Mouse (Mus musculus): Measurements from ENCODE around the gene Cgnl1.

Cgnl1 gene

GRCm38 (mm10) chr9:71768119-71768518, 3.3 kb downstream of the Cgnl1 start:
- no peak for DNase-seq (ENCODE audit: extremely low read depth, low read depth)

GRCm38 (mm10) chr9:71766902-71767301, 4.5 kb downstream of the Cgnl1 start:
- DNase-seq (ENCODE audit: extremely low read depth, low read depth) = no peak

DNA sequence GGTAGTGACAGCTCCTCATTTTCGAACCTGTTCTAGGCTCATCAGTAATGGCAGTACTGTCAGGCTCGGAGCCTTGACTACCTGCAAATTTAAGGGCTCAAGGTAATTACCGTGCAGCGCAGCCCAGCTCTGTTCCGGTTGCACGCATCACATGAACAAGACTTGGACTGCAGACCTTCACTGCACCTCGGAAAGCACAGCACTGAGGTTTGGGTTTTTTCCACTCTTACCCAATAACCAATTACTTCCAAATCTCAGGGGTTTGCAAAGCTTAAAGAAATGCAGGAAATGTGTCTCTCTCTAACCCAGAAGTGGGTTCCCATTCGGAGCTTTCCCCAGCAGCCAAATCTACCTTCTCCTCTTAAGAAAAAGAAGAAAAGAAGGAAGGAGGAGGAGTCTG, 5.1 kb downstream of the Cgnl1 start:
- no peak for DNase-seq (ENCODE audit: extremely low read depth, low read depth)

- DNase-seq (ENCODE audit: extremely low read depth, low read depth) = no peak
These were observed 6.9 kb downstream of the Cgnl1 start for GRCm38 (mm10) chr9:71764551-71764950.

DNA sequence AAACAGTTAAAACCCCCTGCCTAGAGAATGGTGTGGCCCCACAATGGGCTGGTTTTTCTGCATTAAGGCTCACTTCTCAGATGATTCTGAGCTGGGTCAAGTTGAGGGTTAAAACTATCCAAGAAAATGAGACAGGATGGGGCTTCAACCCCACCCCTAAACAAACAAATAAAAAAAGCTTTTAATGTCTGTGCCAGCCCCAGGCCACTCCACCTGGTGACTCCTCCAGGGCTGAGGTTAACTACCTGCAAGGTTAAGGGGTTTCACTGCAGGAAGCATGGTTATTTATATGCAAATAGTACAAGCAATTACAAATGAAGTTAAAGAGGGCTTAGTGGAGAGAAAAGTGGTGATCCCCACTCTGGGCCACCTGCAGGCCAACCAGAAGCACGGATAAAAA, 8.1 kb downstream of the Cgnl1 start:
- no peak for DNase-seq (ENCODE audit: extremely low read depth, low read depth)

DNA sequence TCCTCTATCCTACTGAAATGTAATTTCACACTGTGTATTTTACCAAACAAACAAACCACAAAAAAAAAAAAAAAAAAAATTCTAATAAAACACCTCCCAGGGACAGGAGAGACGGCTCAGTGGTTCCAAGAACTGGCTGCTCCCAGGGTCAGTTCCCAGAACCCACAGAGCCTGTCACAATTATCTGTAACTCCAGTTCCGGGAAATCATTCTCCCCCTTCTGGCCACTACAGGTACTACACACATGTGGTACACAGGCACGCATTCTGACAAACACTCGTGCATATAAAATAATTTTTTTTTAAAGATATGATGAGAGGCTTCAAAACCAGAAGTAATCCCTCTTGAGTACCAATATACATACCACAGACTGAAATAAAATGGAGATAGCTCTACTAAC, 9.7 kb downstream of the Cgnl1 start:
- no peak for DNase-seq (ENCODE audit: extremely low read depth, low read depth)

- no peak for DNase-seq (ENCODE audit: extremely low read depth, low read depth)
These were observed 10.8 kb downstream of the Cgnl1 start for GRCm38 (mm10) chr9:71760518-71761141.

DNA sequence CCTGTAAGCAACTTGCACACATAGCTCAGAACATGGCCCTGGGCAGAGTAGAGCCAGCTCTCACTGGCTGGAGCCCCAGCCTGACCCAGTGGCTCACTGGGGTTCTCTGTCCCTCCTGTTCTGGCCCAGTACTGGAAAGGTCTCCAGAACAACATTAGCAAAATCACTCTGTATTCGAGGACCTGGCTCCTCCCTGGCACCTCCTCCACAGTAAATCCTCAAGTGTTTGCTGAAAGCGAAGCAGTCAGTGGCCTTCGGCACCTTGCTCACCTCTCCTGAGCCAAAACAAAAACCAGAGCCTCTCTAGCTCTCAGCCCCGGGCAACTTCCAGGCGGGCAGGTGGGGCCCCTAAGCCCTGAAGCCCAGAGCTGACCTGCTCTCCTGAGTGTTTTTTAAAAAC, 11.5 kb downstream of the Cgnl1 start:
- DNase-seq (ENCODE audit: extremely low read depth, low read depth) = no peak

DNA sequence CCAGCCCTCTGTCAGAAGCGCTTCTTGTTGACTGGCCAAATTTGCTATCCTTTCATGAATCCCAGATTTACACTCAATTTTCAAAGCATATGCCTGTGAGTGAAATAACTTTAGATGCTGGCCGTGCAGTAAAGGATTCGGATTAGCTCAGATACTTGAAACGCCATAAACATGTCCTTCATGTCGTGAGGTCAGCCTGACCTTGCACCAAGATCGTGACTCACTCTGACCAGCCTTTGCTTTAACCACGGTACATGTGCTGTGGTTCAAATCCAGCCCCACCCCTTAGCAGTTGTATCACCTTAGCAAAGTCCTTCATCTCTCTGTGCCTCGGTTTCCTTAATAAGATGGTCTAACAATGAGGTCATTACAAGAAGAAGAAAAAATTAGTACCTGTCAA, 14.0 kb downstream of the Cgnl1 start:
- no peak for DNase-seq (ENCODE audit: extremely low read depth, low read depth)

DNA sequence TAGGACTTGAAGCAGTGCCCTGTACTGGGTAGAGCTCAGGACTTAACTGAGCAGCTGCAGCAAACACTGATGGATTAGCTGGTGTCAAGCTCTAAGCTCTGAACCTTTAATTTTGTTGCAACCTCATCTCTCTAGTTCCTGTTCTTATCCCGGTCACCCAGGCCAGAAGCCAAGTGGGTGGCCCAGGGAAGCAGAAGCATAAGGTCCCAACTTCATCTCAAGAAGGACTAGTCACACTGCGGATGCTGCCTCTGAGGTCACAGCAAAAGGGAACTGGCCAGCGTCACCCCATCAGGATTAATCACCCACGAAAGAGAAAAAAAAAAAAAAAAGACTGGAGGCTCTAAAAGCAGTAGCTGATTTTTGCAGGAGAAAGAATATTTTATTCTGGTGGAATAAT, 14.5 kb downstream of the Cgnl1 start:
- no peak for DNase-seq (ENCODE audit: extremely low read depth, low read depth)

GRCm38 (mm10) chr9:71753981-71754380, 17.4 kb downstream of the Cgnl1 start:
- no peak for DNase-seq (ENCODE audit: extremely low read depth, low read depth)

DNA sequence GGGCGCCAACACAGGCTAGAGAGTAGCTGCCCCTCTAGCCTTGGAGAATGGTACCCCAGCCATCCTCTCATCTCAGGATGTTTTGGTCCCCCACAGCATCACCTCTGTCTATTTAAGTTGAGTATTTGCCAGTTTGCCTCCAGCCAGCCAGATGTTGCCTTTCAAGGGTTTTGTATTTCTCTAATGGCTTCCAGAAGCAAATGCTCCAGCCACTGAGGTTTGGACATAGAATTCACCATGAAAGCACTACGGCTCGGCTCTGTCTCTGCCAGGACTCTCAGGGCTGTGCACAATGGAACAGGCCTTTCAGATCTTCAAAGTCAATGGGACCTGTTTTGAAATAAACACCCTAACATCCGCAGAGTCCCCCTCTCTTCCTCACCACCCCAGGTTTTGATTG, 17.9 kb downstream of the Cgnl1 start:
- no peak for DNase-seq (ENCODE audit: extremely low read depth, low read depth)

DNA sequence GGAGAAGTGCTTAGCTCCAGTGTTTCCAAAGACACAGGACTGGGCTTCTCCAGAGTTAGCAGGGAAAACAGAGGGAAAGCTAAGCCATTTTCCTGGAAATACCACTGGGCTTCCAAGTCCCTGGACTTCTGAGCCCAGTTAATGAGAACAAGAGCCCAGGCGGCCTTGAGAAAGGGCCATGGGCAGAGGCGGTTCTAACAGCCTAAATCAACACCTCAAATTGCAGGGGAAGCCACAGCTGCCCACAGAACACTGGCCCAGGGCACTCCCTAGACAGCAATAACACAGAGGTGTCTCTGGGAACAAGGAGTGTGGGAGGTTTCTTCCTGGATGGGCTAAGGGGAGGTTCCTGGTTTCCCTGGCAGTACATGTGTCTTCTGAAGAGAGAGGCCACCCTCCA, 18.3 kb downstream of the Cgnl1 start:
- no peak for DNase-seq (ENCODE audit: extremely low read depth, low read depth)

DNA sequence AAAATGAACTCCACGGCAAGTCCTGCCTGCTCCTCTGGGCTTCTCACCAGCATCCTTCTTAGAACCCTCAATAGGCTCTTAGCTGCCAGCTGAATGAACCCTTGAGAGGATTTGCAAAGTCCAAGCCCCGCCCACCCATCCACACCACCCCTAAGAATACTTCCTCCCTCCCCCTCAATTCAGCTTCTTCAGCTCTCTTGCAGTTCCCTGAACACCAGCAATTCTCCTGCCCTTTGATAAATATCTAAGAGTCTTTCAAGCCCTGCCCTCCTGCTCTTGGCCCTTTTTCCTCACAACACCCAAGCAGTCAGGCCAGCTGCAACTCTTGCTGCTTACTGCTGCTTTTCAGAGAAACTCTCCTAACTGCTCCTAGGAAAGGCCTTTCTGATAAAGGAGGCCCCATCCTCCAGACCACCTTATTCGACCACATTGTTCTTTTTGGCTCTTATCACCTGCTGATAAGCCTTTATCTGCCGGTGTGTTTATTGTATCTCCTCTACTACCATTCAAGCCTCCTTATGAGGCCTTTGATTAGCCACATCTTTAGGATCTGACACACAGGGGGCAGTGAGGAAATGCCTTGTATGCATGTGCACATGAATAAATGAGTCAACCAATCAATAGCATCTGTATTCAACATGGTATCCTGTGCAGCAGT, 21.3 kb downstream of the Cgnl1 start:
- DNase-seq (ENCODE audit: extremely low read depth, low read depth) = no peak

- no peak for DNase-seq (ENCODE audit: extremely low read depth, low read depth)
These were observed 25.0 kb downstream of the Cgnl1 start for GRCm38 (mm10) chr9:71746405-71746804.

- no peak for DNase-seq (ENCODE audit: extremely low read depth, low read depth)
These were observed 33.1 kb downstream of the Cgnl1 start for GRCm38 (mm10) chr9:71738081-71738930.

GRCm38 (mm10) chr9:71737257-71738023, 34.0 kb downstream of the Cgnl1 start:
- DNase-seq (ENCODE audit: extremely low read depth, low read depth) = no peak

DNA sequence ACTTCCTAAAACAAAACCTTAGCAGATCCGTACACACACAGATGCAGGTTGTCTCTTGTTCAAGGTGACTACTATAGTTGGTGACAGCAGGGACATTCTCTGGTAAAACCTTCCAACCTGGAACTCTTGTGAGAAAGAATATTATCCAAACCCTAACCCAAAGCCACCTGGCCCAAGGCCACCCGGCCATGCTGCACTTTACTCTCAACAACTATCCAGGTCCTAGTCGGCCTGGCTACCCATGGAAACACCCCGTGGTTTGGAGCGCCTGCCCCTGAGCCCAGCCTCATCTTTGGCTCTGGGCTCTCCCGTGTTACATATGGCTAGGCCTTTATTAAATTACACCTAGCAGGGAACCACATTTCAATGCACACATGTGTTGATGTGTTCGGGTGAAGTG, 35.5 kb downstream of the Cgnl1 start:
- DNase-seq (ENCODE audit: extremely low read depth, low read depth) = no peak

DNA sequence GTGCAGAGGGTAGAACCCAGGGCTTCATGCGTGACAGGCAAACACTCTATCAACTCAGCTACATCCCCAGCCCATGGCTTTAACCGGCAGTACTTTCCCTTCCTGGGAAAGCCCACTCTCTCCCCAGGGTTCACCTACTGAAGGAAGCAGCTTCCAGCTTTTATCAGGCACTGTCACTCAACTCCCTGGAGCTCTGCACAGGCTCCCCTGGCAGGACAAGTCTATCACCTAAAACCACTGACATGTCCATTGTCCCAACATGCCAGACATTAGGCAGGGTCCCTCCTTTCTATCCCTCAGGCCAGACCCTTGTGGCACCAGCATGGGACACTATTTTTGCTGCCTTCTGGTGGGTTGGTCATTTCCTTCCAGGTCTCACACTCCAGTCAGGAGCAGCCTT, 37.8 kb downstream of the Cgnl1 start:
- DNase-seq (ENCODE audit: extremely low read depth, low read depth) = no peak

- DNase-seq (ENCODE audit: extremely low read depth, low read depth) = no peak
These were observed 42.5 kb downstream of the Cgnl1 start for GRCm38 (mm10) chr9:71728822-71729311.

DNA sequence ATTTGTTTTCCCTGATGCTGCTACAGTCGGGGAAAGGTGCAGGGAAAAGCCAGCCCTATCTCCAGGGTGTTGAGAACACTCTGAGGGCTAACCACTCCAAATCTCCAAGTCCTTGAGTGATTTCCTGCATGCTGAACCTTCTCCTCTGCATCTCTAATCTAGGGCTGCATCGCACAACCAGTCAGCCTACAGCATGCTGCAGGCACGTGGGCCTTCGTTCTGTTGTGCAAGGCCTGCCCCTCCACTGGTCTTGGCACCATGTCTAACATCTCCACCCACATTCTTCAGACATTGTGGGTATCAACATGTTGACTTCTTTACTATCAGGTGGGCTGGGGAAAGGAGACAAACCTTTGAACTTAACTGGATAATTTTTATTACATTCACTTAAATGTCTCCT, 44.2 kb downstream of the Cgnl1 start:
- no peak for DNase-seq (ENCODE audit: extremely low read depth, low read depth)

DNA sequence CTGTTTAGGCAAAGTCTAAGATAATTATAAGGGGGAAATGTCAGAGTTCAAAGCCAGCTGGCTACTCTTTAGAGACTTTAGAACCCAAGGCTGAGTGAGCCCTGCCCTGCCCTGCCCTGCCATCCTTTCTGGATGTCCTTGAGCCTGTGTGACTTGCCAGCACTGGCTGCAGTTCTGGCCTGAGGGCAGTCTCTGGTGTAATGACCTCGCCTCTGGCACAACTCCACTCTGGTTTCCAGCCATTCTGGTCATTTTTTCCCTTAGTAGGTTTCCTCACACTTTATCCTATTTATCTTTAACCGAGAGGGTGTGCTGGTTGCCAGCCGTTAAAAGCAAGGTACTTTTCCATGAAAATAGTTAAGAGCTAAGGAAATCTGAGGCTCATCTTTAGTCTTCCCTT, 45.3 kb downstream of the Cgnl1 start:
- DNase-seq (ENCODE audit: extremely low read depth, low read depth) = no peak
